Mouse (Mus musculus): ENCODE measurements around the gene Mb. TPM values are rescaled to one million over a fixed set of nuclear protein-coding genes. Genes with fewer than 3 reads are reported as not detected.

Mb gene
- not detected for polyA plus RNA-seq (2014; fragmentation: Illumina TruSeq; extraction: RNeasy Lipid Tissue Mini Kit (QIAGEN cat#74804); ENCODE audit: low read depth, low replicate concordance)

DNA sequence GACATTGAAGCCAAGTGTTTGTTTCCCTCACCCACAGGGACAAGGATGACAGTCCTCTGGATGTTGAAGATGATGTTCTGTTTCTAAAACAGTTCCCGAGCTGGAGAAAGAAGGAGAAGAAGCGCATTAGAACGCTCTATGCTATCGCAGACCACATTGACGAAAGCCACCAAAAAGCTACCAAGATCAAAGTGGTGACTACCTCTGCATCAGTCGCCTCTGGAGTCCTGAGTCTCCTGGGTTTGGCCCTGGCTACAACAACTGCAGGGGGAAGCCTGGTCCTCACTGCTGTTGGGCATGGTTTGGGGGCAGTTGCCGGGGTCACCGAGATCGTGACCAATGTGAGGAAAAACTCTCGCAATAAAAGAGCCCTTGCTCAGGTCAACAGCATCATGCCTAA is at the start of gene Mb:
Gene Mb (minus strand): TSS at position 101 of the 400 bp plus-strand sequence.

DNA sequence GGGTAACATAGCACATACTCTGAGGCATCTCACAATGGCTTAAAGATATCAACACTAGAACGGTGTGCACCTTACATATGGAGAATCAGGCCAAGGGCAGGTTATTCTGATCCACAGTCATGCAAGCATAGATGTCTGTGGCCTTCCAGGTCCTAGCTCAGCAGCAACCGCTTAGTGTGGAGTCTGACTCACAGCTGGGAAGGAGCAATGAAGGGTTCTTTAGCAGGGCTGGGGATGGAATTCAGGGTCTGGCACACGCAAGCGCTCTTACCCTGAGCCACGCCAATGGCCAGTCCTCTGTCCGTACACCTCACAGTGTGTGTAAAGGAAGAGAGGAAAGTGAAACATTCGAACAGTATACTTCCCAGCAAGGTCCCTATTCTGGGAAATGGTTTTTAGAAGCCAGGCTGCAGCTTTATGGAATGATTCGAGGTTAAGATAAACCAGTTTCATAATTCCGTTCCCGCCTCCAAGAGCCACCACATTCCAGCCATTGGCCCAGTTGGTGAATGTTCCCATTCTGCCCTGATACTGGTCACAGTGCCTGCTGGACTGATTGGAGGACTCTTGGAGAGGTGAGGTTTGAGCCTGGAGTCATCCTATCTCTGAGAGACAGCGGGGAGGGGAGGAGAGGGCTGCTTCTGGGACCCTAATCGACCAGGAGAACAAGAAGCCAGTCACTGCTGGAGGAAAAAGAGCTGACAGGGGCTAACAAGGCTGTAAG is 5.7 kb downstream of the Mb start, which contains the start of gene Apol6:
Gene Apol6 (plus strand): TSS at position 133 of the 724 bp plus-strand sequence.

Other genes with a start within 250 kb of the Mb start
- 6.2 TPM for gene Zfp251, start 179.2 kb downstream of the Mb start, polyA plus RNA-seq (2014; fragmentation: Illumina TruSeq; extraction: RNeasy Lipid Tissue Mini Kit (QIAGEN cat#74804); ENCODE audit: low read depth, low replicate concordance)
- 12.7 TPM for gene Zfp7, start 171.4 kb downstream of the Mb start, polyA plus RNA-seq (2014; fragmentation: Illumina TruSeq; extraction: RNeasy Lipid Tissue Mini Kit (QIAGEN cat#74804); ENCODE audit: low read depth, low replicate concordance)
- not detected for gene Gm49527, start 171.3 kb downstream of the Mb start, polyA plus RNA-seq (2014; fragmentation: Illumina TruSeq; extraction: RNeasy Lipid Tissue Mini Kit (QIAGEN cat#74804); ENCODE audit: low read depth, low replicate concordance)
- gene Zfp647, start 125.2 kb downstream of the Mb start, polyA plus RNA-seq (2014; fragmentation: Illumina TruSeq; extraction: RNeasy Lipid Tissue Mini Kit (QIAGEN cat#74804); ENCODE audit: low read depth, low replicate concordance) = 0.44 TPM
- gene 1110038F14Rik, start 102.2 kb downstream of the Mb start, polyA plus RNA-seq (2014; fragmentation: Illumina TruSeq; extraction: RNeasy Lipid Tissue Mini Kit (QIAGEN cat#74804); ENCODE audit: low read depth, low replicate concordance) = 4.4 TPM
- 3.5 TPM for gene Apol6, start 5.9 kb downstream of the Mb start, polyA plus RNA-seq (2014; fragmentation: Illumina TruSeq; extraction: RNeasy Lipid Tissue Mini Kit (QIAGEN cat#74804); ENCODE audit: low read depth, low replicate concordance)